Mouse (Mus musculus): Measurements from ENCODE around the gene Olfr108. TPM values are rescaled to one million over a fixed set of nuclear protein-coding genes. Genes with fewer than 3 reads are reported as not detected.

Gene Olfr108
- polyA plus RNA-seq (2016; fragmentation: Nextera tagmentation; extraction: Ambion mirVana): not detected in 2 replicates

- H3K36me3 ChIP-seq: no peaks in the 10 kb centered on the region
- no peaks in the 10 kb centered on the region for H3K4me1 ChIP-seq
- WGBS: 88% methylated on average over 1 of the region's 1 CpGs
- no peak within 1 kb of the TSS for H3K4me3 ChIP-seq
- H3K9ac ChIP-seq: no peak within 1 kb of the TSS
- H3K27ac ChIP-seq: no peak within 1 kb of the TSS
- no peaks in the 10 kb centered on the region for H3K27me3 ChIP-seq (replicated peaks)
- no peak within 1 kb of the TSS for H3K4me2 ChIP-seq (replicated peaks)
- no peak for ATAC-seq (ENCODE audit: low FRiP score, low read depth)
- H3K9me3 ChIP-seq: no peaks in the 10 kb centered on the region
These were observed at the start of gene Olfr108 for GRCm38 (mm10) chr17:37445180-37445579. Gene Olfr108, plus strand, starts transcription at chr17:37445480.

GRCm38 (mm10) chr17:37398926-37399325 lies 46.4 kb upstream of the Olfr108 start, which contains the start of gene Olfr107:
Gene Olfr107, plus strand, starts transcription at chr17:37399226.
- no peaks in the 10 kb centered on the region for H3K27me3 ChIP-seq (replicated peaks)
- H3K36me3 ChIP-seq: no peaks in the 10 kb centered on the region
- H3K27ac ChIP-seq: no peak within 1 kb of the TSS
- H3K4me1 ChIP-seq: no peaks in the 10 kb centered on the region
- H3K4me2 ChIP-seq (replicated peaks): no peak within 1 kb of the TSS
- ATAC-seq (ENCODE audit: low FRiP score, low read depth): no peak
- H3K4me3 ChIP-seq: no peak within 1 kb of the TSS
- H3K9me3 ChIP-seq: no peaks in the 10 kb centered on the region
- WGBS: 84% methylated on average over 3 of the region's 3 CpGs
- H3K9ac ChIP-seq: no peak within 1 kb of the TSS

- Histone ChIP-seq H3K36me3 (no peaks in the 10 kb centered on the region), H3K27ac (no peak overlapping the region), H3K4me1 (no peaks in the 10 kb centered on the region), H3K4me3 (no peak overlapping the region), H3K9me3 (no peaks in the 10 kb centered on the region; the same call in 1 of the 2 replicates), H3K4me2 (replicated peaks) (no peak overlapping the region), H3K27me3 (replicated peaks) (no peaks in the 10 kb centered on the region), H3K9ac (no peak overlapping the region)
- no peak for ATAC-seq (ENCODE audit: low FRiP score, low read depth)
These were observed 31.9 kb upstream of the Olfr108 start for GRCm38 (mm10) chr17:37413380-37413779.

GRCm38 (mm10) chr17:37458616-37459015 lies 13.3 kb downstream of the Olfr108 start, which contains the start of gene Olfr109:
Gene Olfr109, plus strand, starts transcription at chr17:37458916.
- Histone ChIP-seq H3K27me3 (replicated peaks) (no peaks in the 10 kb centered on the region), H3K4me3 (no peak within 1 kb of the TSS), H3K36me3 (no peaks in the 10 kb centered on the region), H3K9ac (no peak within 1 kb of the TSS), H3K27ac (no peak within 1 kb of the TSS), H3K4me1 (no peaks in the 10 kb centered on the region), H3K4me2 (replicated peaks) (no peak within 1 kb of the TSS), H3K9me3 (no peaks in the 10 kb centered on the region)
- WGBS: 96% methylated on average over 1 of the region's 1 CpGs
- ATAC-seq (ENCODE audit: low FRiP score, low read depth): no peak

- Histone ChIP-seq H3K36me3 (no peaks in the 10 kb centered on the region), H3K27ac (no peak within 1 kb of the TSS), H3K4me2 (replicated peaks) (no peak within 1 kb of the TSS), H3K9me3 (no peaks in the 10 kb centered on the region), H3K27me3 (replicated peaks) (no peaks in the 10 kb centered on the region), H3K4me3 (no peak within 1 kb of the TSS), H3K4me1 (no peaks in the 10 kb centered on the region), H3K9ac (no peak within 1 kb of the TSS)
- WGBS: 75% methylated on average over 2 of the region's 2 CpGs
- no peak for ATAC-seq (ENCODE audit: low FRiP score, low read depth)
These were observed 38.2 kb downstream of the Olfr108 start, which contains the start of gene H2-M2 for GRCm38 (mm10) chr17:37483452-37483851. Gene H2-M2, minus strand, starts transcription at chr17:37483552.

GRCm38 (mm10) chr17:37491930-37492518 lies 46.7 kb downstream of the Olfr108 start, which contains the start of gene Olfr110:
Gene Olfr110, plus strand, starts transcription at chr17:37492468.
- no peak within 1 kb of the TSS for H3K4me2 ChIP-seq (replicated peaks)
- WGBS: 74% methylated on average over 1 of the region's 1 CpGs
- no peak for ATAC-seq (ENCODE audit: low FRiP score, low read depth)

More at GRCm38 (mm10) chr17:37491930-37492518, 46.7 kb downstream of the Olfr108 start, which contains the start of gene Olfr110:
- Histone ChIP-seq H3K4me1 (no peaks in the 10 kb centered on the region), H3K9me3 (no peaks in the 10 kb centered on the region), H3K9ac (no peak within 1 kb of the TSS), H3K4me3 (no peak within 1 kb of the TSS), H3K27me3 (replicated peaks) (no peaks in the 10 kb centered on the region), H3K27ac (no peak within 1 kb of the TSS), H3K36me3 (no peaks in the 10 kb centered on the region)

Other genes starting within 250 kb of the Olfr108 start
- gene Olfr94, start 244.5 kb upstream of the Olfr108 start, polyA plus RNA-seq (2016; fragmentation: Nextera tagmentation; extraction: Ambion mirVana): not detected in 2 replicates
- not detected in 2 replicates for gene Olfr95, start 232.4 kb upstream of the Olfr108 start, polyA plus RNA-seq (2016; fragmentation: Nextera tagmentation; extraction: Ambion mirVana)
- gene Olfr96, start 225.3 kb upstream of the Olfr108 start, polyA plus RNA-seq (2016; fragmentation: Nextera tagmentation; extraction: Ambion mirVana): not detected in 2 replicates
- not detected in 2 replicates for gene Olfr97, start 208.2 kb upstream of the Olfr108 start, polyA plus RNA-seq (2016; fragmentation: Nextera tagmentation; extraction: Ambion mirVana)
- not detected in 2 replicates for gene Olfr98, start 181.7 kb upstream of the Olfr108 start, polyA plus RNA-seq (2016; fragmentation: Nextera tagmentation; extraction: Ambion mirVana)
- 0.64 and 1.1 TPM in 2 replicates for gene H2-M3, start 175.3 kb upstream of the Olfr108 start, polyA plus RNA-seq (2016; fragmentation: Nextera tagmentation; extraction: Ambion mirVana)
- not detected in 2 replicates for gene Olfr99, start 162.0 kb upstream of the Olfr108 start, polyA plus RNA-seq (2016; fragmentation: Nextera tagmentation; extraction: Ambion mirVana)
- gene Olfr101, start 141.2 kb upstream of the Olfr108 start, polyA plus RNA-seq (2016; fragmentation: Nextera tagmentation; extraction: Ambion mirVana): not detected in 2 replicates
- gene Olfr102, start 128.4 kb upstream of the Olfr108 start, polyA plus RNA-seq (2016; fragmentation: Nextera tagmentation; extraction: Ambion mirVana): not detected in 2 replicates
- gene Olfr103, start 105.8 kb upstream of the Olfr108 start, polyA plus RNA-seq (2016; fragmentation: Nextera tagmentation; extraction: Ambion mirVana): not detected in 2 replicates
- not detected in 2 replicates for gene Olfr104-ps, start 85.9 kb upstream of the Olfr108 start, polyA plus RNA-seq (2016; fragmentation: Nextera tagmentation; extraction: Ambion mirVana)
- gene Olfr105-ps, start 66.4 kb upstream of the Olfr108 start, polyA plus RNA-seq (2016; fragmentation: Nextera tagmentation; extraction: Ambion mirVana): not detected in 2 replicates
- gene Olfr106-ps, start 55.1 kb upstream of the Olfr108 start, polyA plus RNA-seq (2016; fragmentation: Nextera tagmentation; extraction: Ambion mirVana): not detected in 2 replicates
- gene Olfr107, start 46.3 kb upstream of the Olfr108 start, polyA plus RNA-seq (2016; fragmentation: Nextera tagmentation; extraction: Ambion mirVana): not detected in 2 replicates
- gene Olfr109, start 13.4 kb downstream of the Olfr108 start, polyA plus RNA-seq (2016; fragmentation: Nextera tagmentation; extraction: Ambion mirVana): not detected in 2 replicates
- gene H2-M2, start 38.1 kb downstream of the Olfr108 start, polyA plus RNA-seq (2016; fragmentation: Nextera tagmentation; extraction: Ambion mirVana): not detected in 2 replicates
- not detected in 2 replicates for gene Olfr110, start 47.0 kb downstream of the Olfr108 start, polyA plus RNA-seq (2016; fragmentation: Nextera tagmentation; extraction: Ambion mirVana)
- not detected in 2 replicates for gene Olfr111, start 62.5 kb downstream of the Olfr108 start, polyA plus RNA-seq (2016; fragmentation: Nextera tagmentation; extraction: Ambion mirVana)
- not detected in 2 replicates for gene Olfr112, start 124.0 kb downstream of the Olfr108 start, polyA plus RNA-seq (2016; fragmentation: Nextera tagmentation; extraction: Ambion mirVana)
- not detected in 2 replicates for gene Olfr113, start 132.2 kb downstream of the Olfr108 start, polyA plus RNA-seq (2016; fragmentation: Nextera tagmentation; extraction: Ambion mirVana)
- gene Olfr114, start 147.3 kb downstream of the Olfr108 start, polyA plus RNA-seq (2016; fragmentation: Nextera tagmentation; extraction: Ambion mirVana): not detected in 2 replicates
- gene Olfr115, start 181.6 kb downstream of the Olfr108 start, polyA plus RNA-seq (2016; fragmentation: Nextera tagmentation; extraction: Ambion mirVana): not detected in 2 replicates
- gene Olfr116, start 181.7 kb downstream of the Olfr108 start, polyA plus RNA-seq (2016; fragmentation: Nextera tagmentation; extraction: Ambion mirVana): not detected in 2 replicates
- not detected in 2 replicates for gene Olfr117, start 218.3 kb downstream of the Olfr108 start, polyA plus RNA-seq (2016; fragmentation: Nextera tagmentation; extraction: Ambion mirVana)
- not detected in 2 replicates for gene Olfr118, start 221.5 kb downstream of the Olfr108 start, polyA plus RNA-seq (2016; fragmentation: Nextera tagmentation; extraction: Ambion mirVana)

All from neural tube, embryonic 12.5 days (tissue).